Mouse (Mus musculus) MN1 (cell line): ENCODE results near the gene Kif22.

Experiments
- DNase-seq: peaks from one replicate; pipeline ENCODE4 v3.0.0-alpha.2; 2016; ENCODE audit warnings: low spot score

Gene Kif22

GRCm38 (mm10) chr7:127031244-127031643 lies 11.0 kb downstream of the Kif22 start:
- DNase-seq = no peak

GRCm38 (mm10) chr7:127030172-127030571 lies 12.1 kb downstream of the Kif22 start:
- peak; percentile 79 for DNase-seq

- peak; percentile 57 for DNase-seq
These were observed 14.4 kb downstream of the Kif22 start for GRCm38 (mm10) chr7:127027885-127028284.

DNA sequence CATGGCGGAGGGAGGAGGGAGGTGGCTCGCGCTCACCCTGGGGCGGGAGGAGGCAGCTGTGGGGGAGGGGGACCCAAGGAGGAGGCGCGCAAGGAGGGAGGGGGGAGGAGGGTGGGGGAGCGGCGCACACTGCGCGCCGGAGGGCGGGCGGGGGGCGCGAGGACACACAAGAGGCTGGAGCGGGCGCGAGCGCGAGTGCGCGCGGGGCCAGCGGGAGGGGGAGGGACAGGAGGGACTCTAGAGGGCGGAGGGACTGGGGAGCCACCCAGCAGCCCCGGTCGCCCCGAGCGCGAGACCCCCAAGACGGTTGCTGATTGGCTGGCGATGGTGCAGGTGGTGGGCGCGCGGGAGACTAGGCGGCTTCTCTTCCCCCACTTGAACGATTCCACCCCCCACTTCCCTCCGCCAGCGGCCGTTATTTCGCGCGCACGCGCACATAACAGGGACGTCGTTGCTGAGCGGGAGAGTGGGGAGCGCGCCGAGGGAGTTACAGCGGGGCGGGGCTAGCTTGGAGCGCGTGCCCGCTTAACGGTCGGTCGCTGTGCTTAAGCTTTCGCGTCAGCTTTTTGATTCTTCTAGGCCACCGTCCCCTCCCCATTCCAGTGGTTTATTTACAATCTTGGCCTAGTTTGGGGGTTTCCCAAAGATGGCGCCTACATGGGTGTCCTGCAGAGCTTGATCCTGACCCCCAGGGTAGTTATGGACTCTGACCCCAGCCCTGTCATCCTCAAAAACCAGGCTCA lies 15.1 kb downstream of the Kif22 start, which contains the start of gene Maz:
TSS of gene Maz (minus strand) at position 54 of the 743 bp plus-strand sequence.
- DNase-seq = peak; percentile 99

- DNase-seq = no peak
These were observed 15.7 kb downstream of the Kif22 start for GRCm38 (mm10) chr7:127026616-127026983.

DNA sequence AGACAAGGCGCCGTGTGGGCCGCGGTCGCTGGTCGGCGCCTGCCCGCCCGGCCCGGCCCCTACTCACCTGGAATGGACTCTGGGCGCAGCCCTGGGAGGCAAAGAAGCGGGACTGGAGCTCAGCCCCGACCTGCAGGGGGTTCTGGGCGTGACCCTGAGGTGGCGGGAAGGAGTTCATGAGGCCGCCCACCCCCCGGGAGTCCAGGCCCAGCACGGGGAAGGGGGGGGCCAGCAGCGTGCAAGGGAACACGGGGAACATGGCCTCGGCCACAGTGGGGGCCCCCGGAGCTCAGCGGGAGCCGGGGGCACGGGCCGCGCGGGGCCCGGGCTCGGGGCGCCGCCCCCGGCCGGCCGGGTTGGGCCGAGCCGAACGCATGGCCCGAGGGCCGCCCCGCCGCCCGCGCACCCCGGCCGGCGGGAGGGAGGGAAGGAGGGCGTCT lies 16.1 kb downstream of the Kif22 start:
- DNase-seq = peak; percentile 71

- peak; percentile 52 for DNase-seq
These were observed 16.6 kb downstream of the Kif22 start for GRCm38 (mm10) chr7:127025556-127026160.

GRCm38 (mm10) chr7:127024755-127025555 lies 17.3 kb downstream of the Kif22 start:
- peak; percentile 90 for DNase-seq

DNA sequence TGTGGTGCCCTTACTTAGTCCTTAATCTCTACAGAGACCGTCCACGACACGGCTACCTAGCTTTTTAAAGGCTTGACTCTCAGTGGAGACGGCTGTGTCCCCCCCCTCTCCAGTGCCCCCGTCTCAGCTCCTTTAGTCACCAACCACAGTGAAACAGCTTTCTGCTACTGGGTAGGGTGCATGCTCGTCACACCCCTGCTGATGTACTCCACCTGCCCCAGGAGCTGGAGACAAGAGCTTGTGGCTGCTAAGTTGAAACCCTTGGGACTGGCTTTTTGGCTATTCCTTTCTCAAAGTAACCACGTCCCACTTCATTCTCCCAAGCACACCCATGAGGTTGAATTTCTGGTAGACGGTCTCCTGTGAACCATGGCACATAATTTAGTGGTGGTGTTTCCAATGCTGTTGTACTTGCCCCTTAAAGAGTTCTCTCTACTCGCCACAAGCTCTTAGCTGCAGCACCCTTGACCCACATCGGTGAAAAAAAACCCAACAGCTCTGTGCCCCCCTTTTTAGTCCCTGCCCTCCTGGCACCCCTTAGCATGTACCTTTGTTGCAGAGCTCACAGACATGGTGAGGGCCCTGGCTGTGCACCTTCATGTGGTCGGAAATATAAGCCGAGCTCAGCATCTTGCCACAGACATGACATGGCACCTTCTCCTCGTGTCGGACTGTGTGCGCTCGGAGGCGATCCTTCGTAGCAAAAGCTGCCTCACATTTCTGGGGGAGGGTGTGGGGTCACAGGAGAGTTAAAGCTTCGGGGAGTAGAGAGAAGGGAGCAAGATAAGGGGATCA lies 18.2 kb downstream of the Kif22 start:
- DNase-seq = no peak

DNA sequence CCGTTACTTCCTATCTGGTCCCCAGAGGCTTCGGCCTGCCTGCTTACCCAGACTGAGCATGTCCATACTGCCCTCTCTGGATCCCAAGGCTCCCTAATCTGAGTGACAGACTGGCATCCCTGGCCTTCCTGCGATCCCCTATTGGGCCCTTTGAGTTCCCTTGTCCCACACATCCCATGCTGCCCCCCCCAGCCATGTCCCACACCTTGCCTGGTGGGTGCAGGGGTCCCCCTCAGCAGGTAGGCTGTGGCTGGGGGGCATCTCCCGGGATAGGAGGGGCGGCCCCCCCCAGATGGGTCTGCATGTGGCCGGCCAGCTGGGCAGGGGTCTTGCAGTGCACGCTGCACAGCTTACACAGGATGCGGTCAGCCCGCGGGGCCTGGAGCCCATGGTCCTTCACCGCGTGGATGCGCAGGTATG lies 19.0 kb downstream of the Kif22 start:
- peak; percentile 61 for DNase-seq

- DNase-seq = no peak
These were observed 19.6 kb downstream of the Kif22 start for GRCm38 (mm10) chr7:127022528-127023271.

GRCm38 (mm10) chr7:127021563-127022527 lies 20.4 kb downstream of the Kif22 start:
- DNase-seq = peak; percentile 49

DNA sequence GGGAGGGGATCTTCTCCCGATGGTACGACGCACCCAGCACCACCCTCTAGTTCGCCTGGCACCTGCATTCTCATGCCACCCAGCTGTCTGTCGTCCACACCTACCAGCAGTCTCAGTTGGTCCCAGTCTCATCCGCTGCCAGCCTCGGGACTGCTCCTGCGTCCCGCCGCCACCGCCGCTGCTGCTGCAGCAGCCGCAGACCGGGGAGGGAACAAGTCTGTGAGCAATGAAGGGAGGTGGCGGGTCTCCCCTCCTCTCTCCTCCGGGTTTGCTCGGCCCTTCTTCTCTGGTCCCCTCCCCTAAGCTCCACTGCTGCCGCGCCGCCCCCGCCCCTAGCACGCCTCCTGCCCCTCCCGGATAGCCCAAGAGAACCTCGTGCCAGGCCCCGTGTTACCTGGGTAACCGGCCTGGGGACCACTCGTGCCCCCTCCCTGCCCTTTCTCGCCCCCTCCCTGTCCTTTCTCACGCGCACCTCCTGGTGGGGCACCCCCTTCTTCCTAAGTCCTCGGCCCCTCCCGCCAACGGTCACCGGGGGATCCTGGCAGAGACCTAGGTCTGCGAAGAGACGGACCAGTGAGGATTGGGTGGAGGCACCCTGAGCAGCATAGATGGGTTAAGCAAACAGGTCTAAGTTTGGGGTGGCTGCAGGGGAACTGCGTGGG lies 21.2 kb downstream of the Kif22 start, which contains the start of the genes Gm42742 and Prrt2:
TSS of gene Gm42742 (minus strand) at position 197 of the 662 bp plus-strand sequence.
TSS of gene Prrt2 (minus strand) at position 311 of the 662 bp plus-strand sequence.
- DNase-seq = peak; percentile 46

GRCm38 (mm10) chr7:127020491-127020890 lies 21.8 kb downstream of the Kif22 start:
- no peak for DNase-seq

GRCm38 (mm10) chr7:127020031-127020430 lies 22.2 kb downstream of the Kif22 start:
- DNase-seq = no peak

DNA sequence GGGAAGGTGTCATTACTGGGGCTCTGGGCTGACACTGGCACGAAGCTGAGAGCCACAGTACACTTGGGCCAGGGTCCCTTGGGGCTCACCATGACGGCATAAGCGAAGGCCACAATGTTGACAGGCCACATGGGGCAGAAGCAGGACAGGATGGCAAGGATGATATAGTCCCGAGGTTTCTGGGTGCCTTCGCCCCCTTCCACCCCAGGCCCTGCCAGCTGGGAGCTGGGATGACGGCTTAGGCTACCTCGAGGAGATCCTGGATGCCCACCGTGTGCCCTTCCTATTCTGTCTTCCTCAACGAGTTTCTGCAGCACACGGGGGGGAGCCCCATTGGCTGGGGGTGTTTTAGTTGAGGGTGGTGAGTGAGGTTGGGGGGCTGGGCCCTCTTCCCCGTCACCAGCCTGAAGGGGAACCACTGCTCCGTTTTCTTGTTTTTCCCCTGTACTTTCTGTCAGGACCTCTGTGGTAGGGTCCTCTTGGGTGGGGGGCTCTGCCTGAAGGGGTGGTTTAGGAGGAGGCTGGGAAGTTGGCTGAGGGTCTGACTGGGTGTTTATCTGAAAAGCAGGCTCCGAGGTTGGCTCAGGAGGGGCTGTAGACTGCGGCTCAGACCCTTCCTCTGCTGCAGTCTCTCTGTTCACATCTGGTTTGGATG lies 22.8 kb downstream of the Kif22 start:
- DNase-seq = no peak

- no peak for DNase-seq
These were observed 23.6 kb downstream of the Kif22 start for GRCm38 (mm10) chr7:127018416-127019305.

- DNase-seq = no peak
These were observed 24.3 kb downstream of the Kif22 start for GRCm38 (mm10) chr7:127017950-127018345.
